Mouse (Mus musculus): ENCODE measurements around the gene Ash1l. TPM values are rescaled to one million over a fixed set of nuclear protein-coding genes. Genes with fewer than 3 reads are reported as not detected.
"Not testable (repeated sequence)": the region's sequence is repeated elsewhere in the genome, so short reads cannot be mapped to it uniquely, and the experiment has no call there.

The Ash1l gene
- polyA plus RNA-seq, 1 experiment from 2014 or later: 13.3 TPM

DNA sequence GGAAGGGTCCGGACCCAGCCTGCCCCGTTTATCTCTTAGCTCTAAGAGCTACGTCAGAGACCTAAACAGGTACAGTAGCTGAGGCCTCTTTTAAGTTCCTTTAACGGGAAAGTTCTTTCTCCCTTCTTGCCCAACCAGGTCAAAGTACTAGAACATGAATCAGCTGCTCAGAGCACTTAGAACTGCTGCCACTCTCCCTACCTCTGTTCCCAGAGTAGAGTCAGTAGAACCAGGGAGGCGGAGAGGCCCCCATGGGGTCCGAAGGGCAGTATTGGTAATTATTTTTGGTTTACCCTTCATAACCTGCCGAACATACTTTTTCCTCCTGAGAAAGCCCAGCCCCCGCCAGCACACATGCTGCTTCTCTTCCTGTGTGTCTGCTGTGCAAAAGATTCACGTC, 127.0 kb downstream of the Ash1l start:
- Histone ChIP-seq H3K4me2 (no peak overlapping the region), H3K4me1 (replicated peaks) (no peaks in the 10 kb centered on the region), H3K9ac (no peak overlapping the region), H3K4me3 (no peak overlapping the region), H3K27ac (no peak overlapping the region), H3K9me3 (replicated peaks) (no peaks in the 10 kb centered on the region), H3K36me3 (peaks cover 64% of the 10 kb centered on the region), H3K27me3 (no peaks in the 10 kb centered on the region)
- ATAC-seq (replicated peaks; ENCODE audit: insufficient number of reproducible peaks, insufficient read depth, low FRiP score, low read depth): no peak
- WGBS: 88% methylated on average over 9 of the region's 9 CpGs

DNA sequence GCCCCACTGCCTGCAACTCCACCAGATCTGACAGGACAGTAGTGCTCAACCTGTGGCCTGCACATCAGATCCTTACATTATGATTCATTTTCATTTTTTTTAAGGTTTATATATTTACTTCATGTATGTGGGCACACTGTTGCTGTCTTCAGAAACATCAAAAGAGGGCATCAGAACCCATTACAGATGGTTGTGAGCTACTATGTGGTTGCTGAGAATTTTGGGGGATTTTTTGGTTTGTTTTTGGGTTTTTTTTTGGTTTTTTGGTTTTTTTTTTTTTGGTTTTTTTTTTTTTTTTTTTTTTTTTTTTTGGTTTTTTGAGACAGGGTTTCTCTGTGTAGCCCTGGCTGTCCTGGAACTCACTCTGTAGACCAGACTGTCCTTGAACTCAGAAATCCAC, 131.9 kb downstream of the Ash1l start:
- H3K27me3 ChIP-seq; ATAC-seq (replicated peaks; ENCODE audit: insufficient number of reproducible peaks, insufficient read depth, low FRiP score, low read depth); H3K9me3 ChIP-seq (replicated peaks): not testable (repeated sequence)

GRCm38 (mm10) chr3:89084133-89084532, 133.7 kb downstream of the Ash1l start:
- no peak for ATAC-seq (replicated peaks; ENCODE audit: insufficient number of reproducible peaks, insufficient read depth, low FRiP score, low read depth)
- WGBS: 75% methylated on average over 2 of the region's 2 CpGs
- Histone ChIP-seq H3K4me1 (replicated peaks) (peaks cover 14% of the 10 kb centered on the region), H3K36me3 (peaks cover 7% of the 10 kb centered on the region), H3K27me3 (0 out of 2 replicates have a peak, but pooled peaks cover 5% of the 10 kb centered on the region), H3K4me2 (no peak overlapping the region), H3K27ac (no peak overlapping the region), H3K4me3 (no peak overlapping the region), H3K9me3 (replicated peaks) (no peaks in the 10 kb centered on the region), H3K9ac (no peak overlapping the region)

More for the DNA sequence above, 131.9 kb downstream of the Ash1l start:
- H3K4me2 ChIP-seq; H3K4me3 ChIP-seq; H3K27ac ChIP-seq; H3K9ac ChIP-seq; H3K4me1 ChIP-seq (replicated peaks): not testable (repeated sequence)
- peaks cover 17% of the 10 kb centered on the region for H3K36me3 ChIP-seq

GRCm38 (mm10) chr3:89084654-89085190, 134.3 kb downstream of the Ash1l start:
- no peak overlapping the region for H3K4me2 ChIP-seq
- no peak overlapping the region for H3K27ac ChIP-seq
- no peak overlapping the region for H3K9ac ChIP-seq
- H3K4me3 ChIP-seq: no peak overlapping the region
- no peaks in the 10 kb centered on the region for H3K9me3 ChIP-seq (replicated peaks)
- H3K4me1 ChIP-seq (replicated peaks): peaks cover 18% of the 10 kb centered on the region
- 80% methylated on average over 12 of the region's 12 CpGs for WGBS
- ATAC-seq (replicated peaks; ENCODE audit: insufficient number of reproducible peaks, insufficient read depth, low FRiP score, low read depth): no peak
- H3K27me3 ChIP-seq: 0 out of 2 replicates have a peak, but pooled peaks cover 6% of the 10 kb centered on the region
- peaks cover 2% of the 10 kb centered on the region for H3K36me3 ChIP-seq

DNA sequence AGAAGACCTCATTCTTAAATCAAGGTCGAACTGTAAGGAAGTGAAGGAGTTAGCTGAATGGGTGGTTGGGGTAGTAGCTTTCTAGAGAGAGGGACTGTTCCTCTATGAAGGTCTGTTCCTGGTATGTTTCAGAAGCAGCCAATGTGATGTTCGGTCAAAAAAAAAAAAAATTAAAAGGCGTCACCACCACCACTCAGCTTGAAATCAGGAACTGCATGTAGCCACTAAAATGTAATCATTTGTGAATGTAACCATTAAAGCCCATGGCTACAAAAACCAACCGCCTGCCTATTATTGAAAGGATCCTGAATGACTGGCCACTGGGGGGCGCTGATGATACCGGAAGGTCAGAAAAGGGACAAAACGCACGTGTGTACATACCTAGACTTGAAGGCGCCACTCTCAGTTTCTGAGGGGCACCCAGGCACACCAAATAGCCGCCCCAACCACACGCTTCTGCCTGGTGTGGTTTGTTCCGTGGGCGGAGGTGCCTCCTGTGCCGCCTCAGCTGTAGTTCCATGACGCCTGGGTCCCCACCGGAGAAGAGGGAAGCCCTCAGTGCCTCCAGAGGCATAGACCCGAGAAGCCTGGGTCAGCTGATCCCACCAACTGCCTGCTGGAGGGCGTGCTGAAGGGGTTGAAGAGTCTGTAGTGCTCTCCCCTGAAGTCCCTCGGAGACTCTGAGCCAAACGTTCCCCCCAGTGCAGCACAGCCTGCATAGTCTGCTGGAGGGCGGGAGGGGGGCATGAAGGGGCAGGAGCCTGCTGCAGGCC, 137.1 kb downstream of the Ash1l start:
- H3K4me2 ChIP-seq: peak overlapping the region; percentile 59
- H3K9ac ChIP-seq: no peak overlapping the region
- H3K27me3 ChIP-seq: peaks cover 19% of the 10 kb centered on the region
- no peaks in the 10 kb centered on the region for H3K9me3 ChIP-seq (replicated peaks)
- WGBS: 23% methylated on average over 21 of the region's 21 CpGs
- H3K4me3 ChIP-seq: 0 out of 2 replicates have a peak overlapping the region, but pooled peaks have one; percentile 12
- ATAC-seq (replicated peaks; ENCODE audit: insufficient number of reproducible peaks, insufficient read depth, low FRiP score, low read depth): no peak
- H3K27ac ChIP-seq: no peak overlapping the region
- H3K36me3 ChIP-seq: no peaks in the 10 kb centered on the region
- H3K4me1 ChIP-seq (replicated peaks): peaks cover 37% of the 10 kb centered on the region

- H3K4me3 ChIP-seq: peak overlapping the region; percentile 69
- peaks cover 27% of the 10 kb centered on the region for H3K27me3 ChIP-seq
- H3K9me3 ChIP-seq (replicated peaks): no peaks in the 10 kb centered on the region
- H3K9ac ChIP-seq: peak overlapping the region; percentile 30; the same call in 1 of the 2 replicates
- no peak for ATAC-seq (replicated peaks; ENCODE audit: insufficient number of reproducible peaks, insufficient read depth, low FRiP score, low read depth)
- 59% methylated on average over 14 of the region's 14 CpGs for WGBS
- H3K4me1 ChIP-seq (replicated peaks): peaks cover 42% of the 10 kb centered on the region
- no peaks in the 10 kb centered on the region for H3K36me3 ChIP-seq
- peak overlapping the region; percentile 100 for H3K4me2 ChIP-seq
- H3K27ac ChIP-seq: no peak overlapping the region
These were observed 138.6 kb downstream of the Ash1l start for GRCm38 (mm10) chr3:89088974-89089373.

GRCm38 (mm10) chr3:89089882-89090591, 139.6 kb downstream of the Ash1l start:
- H3K27ac ChIP-seq: peak overlapping the region; percentile 72
- H3K4me1 ChIP-seq (replicated peaks): peaks cover 39% of the 10 kb centered on the region
- H3K9ac ChIP-seq: peak overlapping the region; percentile 62
- H3K4me3 ChIP-seq: peak overlapping the region; percentile 69
- H3K9me3 ChIP-seq (replicated peaks): no peaks in the 10 kb centered on the region
- 0 out of 2 replicates have a peak, but pooled peaks cover 9% of the 10 kb centered on the region for H3K36me3 ChIP-seq
- under 1% methylated on average over 40 of the region's 40 CpGs for WGBS
- peaks cover 27% of the 10 kb centered on the region for H3K27me3 ChIP-seq
- peak; percentile 79 for ATAC-seq (replicated peaks; ENCODE audit: insufficient number of reproducible peaks, insufficient read depth, low FRiP score, low read depth)
- peak overlapping the region; percentile 100 for H3K4me2 ChIP-seq

GRCm38 (mm10) chr3:89090694-89091655, 140.6 kb downstream of the Ash1l start:
- Histone ChIP-seq H3K9ac (peak overlapping the region; percentile 62), H3K9me3 (replicated peaks) (no peaks in the 10 kb centered on the region), H3K27ac (peak overlapping the region; percentile 72), H3K4me1 (replicated peaks) (peaks cover 39% of the 10 kb centered on the region), H3K4me2 (peak overlapping the region; percentile 100), H3K4me3 (peak overlapping the region; percentile 69), H3K27me3 (peaks cover 27% of the 10 kb centered on the region), H3K36me3 (peaks cover 18% of the 10 kb centered on the region; the same call in 1 of the 2 replicates)
- peak; percentile 58 for ATAC-seq (replicated peaks; ENCODE audit: insufficient number of reproducible peaks, insufficient read depth, low FRiP score, low read depth)
- WGBS: under 1% methylated on average over 72 of the region's 74 CpGs

DNA sequence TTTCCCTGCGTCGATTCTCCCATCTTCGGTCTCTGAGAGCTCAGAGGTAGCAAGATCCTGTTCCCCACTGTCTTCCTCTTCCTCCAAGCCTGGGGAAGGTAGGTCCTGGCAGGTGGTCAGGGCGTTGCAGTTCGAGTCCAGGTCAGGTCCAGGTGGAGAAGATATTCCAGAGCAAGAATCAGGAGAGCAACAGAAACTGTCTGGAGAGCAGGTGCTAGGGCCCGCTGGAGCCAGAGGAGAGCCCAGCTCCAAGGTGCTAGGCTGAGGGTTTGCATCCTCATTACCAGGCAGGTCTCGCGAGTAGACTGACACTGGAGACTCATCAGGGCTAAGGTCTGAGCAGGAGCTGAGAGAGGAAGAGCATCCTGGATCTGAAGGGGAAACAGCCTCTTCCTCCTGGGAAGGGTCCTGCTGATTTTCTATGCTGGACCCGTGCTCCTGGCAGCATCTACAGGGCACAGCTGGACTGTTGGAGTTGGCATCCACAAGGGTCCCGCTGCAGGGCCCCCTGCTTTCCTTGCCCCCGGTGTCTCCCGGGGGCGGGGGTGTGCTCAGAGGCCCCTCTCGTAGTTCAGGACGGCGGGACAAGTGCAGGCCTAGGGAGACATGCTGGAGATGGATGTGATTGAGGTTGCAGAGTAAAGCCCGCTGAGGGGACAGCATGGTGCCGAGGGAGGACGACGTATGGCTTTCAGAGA, 141.5 kb downstream of the Ash1l start:
- H3K36me3 ChIP-seq: peaks cover 25% of the 10 kb centered on the region
- peak overlapping the region; percentile 69 for H3K4me3 ChIP-seq

GRCm38 (mm10) chr3:89092509-89093090, 142.2 kb downstream of the Ash1l start:
- H3K27ac ChIP-seq: no peak overlapping the region
- peaks cover 27% of the 10 kb centered on the region for H3K27me3 ChIP-seq
- H3K9me3 ChIP-seq (replicated peaks): no peaks in the 10 kb centered on the region
- ATAC-seq (replicated peaks; ENCODE audit: insufficient number of reproducible peaks, insufficient read depth, low FRiP score, low read depth): no peak
- peak overlapping the region; percentile 36 for H3K4me3 ChIP-seq
- H3K4me2 ChIP-seq: peak overlapping the region; percentile 56
- peak overlapping the region; percentile 30; the same call in 1 of the 2 replicates for H3K9ac ChIP-seq
- H3K36me3 ChIP-seq: peaks cover 26% of the 10 kb centered on the region
- WGBS: 30% methylated on average over 11 of the region's 11 CpGs
- peaks cover 38% of the 10 kb centered on the region for H3K4me1 ChIP-seq (replicated peaks)

More for the DNA sequence above, 141.5 kb downstream of the Ash1l start:
- H3K27me3 ChIP-seq: peaks cover 27% of the 10 kb centered on the region
- ATAC-seq (replicated peaks; ENCODE audit: insufficient number of reproducible peaks, insufficient read depth, low FRiP score, low read depth): no peak
- H3K4me1 ChIP-seq (replicated peaks): peaks cover 39% of the 10 kb centered on the region
- no peaks in the 10 kb centered on the region for H3K9me3 ChIP-seq (replicated peaks)
- H3K4me2 ChIP-seq: peak overlapping the region; percentile 100
- no peak overlapping the region for H3K9ac ChIP-seq
- no peak overlapping the region for H3K27ac ChIP-seq
- WGBS: 13% methylated on average over 20 of the region's 20 CpGs
